Mouse (Mus musculus) embryonic fibroblast, embryonic 13.5 days (primary cell): ENCODE measurements around the gene Galntl5. TPM values are rescaled to one million over a fixed set of nuclear protein-coding genes. Genes with fewer than 3 reads are reported as not detected.

Source experiments
- H3K27ac ChIP-seq: 2 replicates; pipeline ENCODE4 v1.5.1; 2012; ENCODE audit warnings: low read length, control low read depth, inconsistent platforms; ENCODE audit not compliant: insufficient read depth
- H3K4me1 ChIP-seq: 2 replicates; pipeline ENCODE4 v1.6.1; 2011; ENCODE audit warnings: low read length; ENCODE audit not compliant: control insufficient read depth, insufficient read depth
- H3K4me3 ChIP-seq: 2 replicates; pipeline ENCODE4 v1.5.1; 2011; ENCODE audit warnings: mild to moderate bottlenecking, control low read depth, low read length; ENCODE audit not compliant: insufficient read depth
- CTCF ChIP-seq: IDR thresholded peaks from 2 replicates; pipeline ENCODE4 v1.5.1; 2011; ENCODE audit warnings: mild to moderate bottlenecking, control low read depth, low read length, moderate library complexity, borderline replicate concordance; ENCODE audit not compliant: insufficient read depth
- POLR2A ChIP-seq: IDR thresholded peaks from 2 replicates; pipeline ENCODE4 v1.6.1; 2011; ENCODE audit warnings: low read depth, mild to moderate bottlenecking, control low read depth, low read length, moderate library complexity
- polyA plus RNA-seq: library from polyadenylated mRNA; stranded (reverse); fragments of >200 nt; gene quantifications from 2 replicates; pipeline ENCODE4 v1.2.4, GENCODE M21; 2011; ENCODE audit warnings: low read depth; ENCODE audit not compliant: missing spikeins, insufficient read length

Galntl5 gene
- polyA plus RNA-seq: not detected in 2 replicates

DNA sequence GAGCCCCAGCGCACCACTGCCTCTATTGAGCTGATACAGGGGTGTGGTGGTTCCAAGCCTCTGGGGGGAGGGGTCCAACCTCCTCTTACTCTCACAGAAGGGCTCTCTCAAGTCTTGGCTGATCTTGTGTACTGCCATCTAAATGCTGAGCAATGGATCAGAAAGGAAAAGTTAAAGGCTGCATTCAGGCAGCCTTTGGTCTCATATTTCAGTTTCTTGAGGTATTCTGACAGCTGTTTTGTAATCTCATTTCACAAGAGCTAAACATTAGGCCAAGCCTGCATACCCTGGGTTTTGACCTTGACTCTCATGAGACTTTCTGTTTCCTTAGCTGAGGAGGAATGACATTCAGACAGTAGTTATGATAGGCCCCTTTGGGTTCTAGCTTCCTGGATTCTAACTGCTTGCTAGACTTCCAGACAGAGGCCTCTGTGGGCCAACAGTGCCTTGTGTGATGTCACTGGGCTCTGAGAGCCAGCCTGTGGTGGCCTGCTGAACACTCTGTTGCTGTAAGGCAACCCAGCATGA is at the start of gene Galntl5:
Galntl5 (plus strand) TSS at position 457 of the 528 bp plus-strand sequence.
- no peak within 1 kb of the TSS for H3K4me3 ChIP-seq
- TF ChIP-seq CTCF: no peak
- no peak for TF ChIP-seq POLR2A
- no peaks in the 10 kb centered on the region; the same call in 1 of the 2 replicates for H3K4me1 ChIP-seq
- H3K27ac ChIP-seq: no peak within 1 kb of the TSS

- Histone ChIP-seq H3K4me1 (no peaks in the 10 kb centered on the region), H3K4me3 (no peak overlapping the region), H3K27ac (no peak overlapping the region)
- TF ChIP-seq CTCF (no peak), POLR2A (no peak)
Measured at GRCm38 (mm10) chr5:25146705-25147104, 34.6 kb upstream of the Galntl5 start.

GRCm38 (mm10) chr5:25149331-25149965 is 31.8 kb upstream of the Galntl5 start:
- Histone ChIP-seq H3K27ac (no peak overlapping the region), H3K4me1 (no peaks in the 10 kb centered on the region), H3K4me3 (no peak overlapping the region)
- TF ChIP-seq POLR2A (no peak), CTCF (no peak)

GRCm38 (mm10) chr5:25153491-25153890 is 27.8 kb upstream of the Galntl5 start:
- Histone ChIP-seq H3K27ac (no peak overlapping the region), H3K4me1 (no peaks in the 10 kb centered on the region), H3K4me3 (no peak overlapping the region)
- no peak for TF ChIP-seq CTCF
- TF ChIP-seq POLR2A: no peak

DNA sequence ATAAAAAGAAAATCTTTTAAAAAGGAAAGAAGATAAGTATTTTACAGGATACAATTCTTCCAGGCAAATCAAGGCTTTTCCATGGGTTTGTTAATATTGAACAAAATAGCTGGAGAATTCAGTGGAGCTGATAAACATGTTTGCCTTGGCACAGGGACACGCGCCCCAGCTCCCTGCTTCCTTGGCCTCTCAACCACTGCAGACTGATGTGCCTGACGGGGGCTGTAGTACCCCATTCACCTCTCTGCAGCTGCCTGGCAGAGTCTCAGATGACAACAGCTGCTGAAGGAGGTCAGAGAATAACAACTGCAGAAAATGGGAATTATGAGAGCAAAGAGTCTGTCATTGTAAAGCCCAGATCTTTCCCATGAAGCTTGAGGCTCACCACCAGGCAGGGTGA is 27.3 kb upstream of the Galntl5 start:
- TF ChIP-seq CTCF (no peak), POLR2A (no peak)
- Histone ChIP-seq H3K4me1 (no peaks in the 10 kb centered on the region), H3K27ac (no peak overlapping the region), H3K4me3 (no peak overlapping the region)

DNA sequence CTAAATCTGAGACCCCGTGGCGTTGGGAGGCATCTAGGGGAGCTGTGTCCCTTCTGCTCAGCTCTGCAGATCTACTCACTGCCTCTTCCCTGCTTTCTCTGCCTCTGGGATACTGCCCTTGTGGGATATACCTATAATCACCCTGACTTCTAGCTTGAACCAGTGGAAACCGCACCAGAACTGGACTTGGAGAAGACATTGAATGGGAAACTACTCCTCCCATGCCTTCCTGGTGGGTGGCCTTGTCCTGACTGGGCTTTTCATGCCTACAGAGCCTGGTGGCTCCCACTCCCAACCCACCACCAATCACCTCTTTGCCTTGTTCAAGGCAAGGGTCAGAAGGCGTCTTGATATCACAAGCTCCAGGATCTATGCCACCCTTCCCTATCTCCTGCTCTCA is 26.4 kb upstream of the Galntl5 start:
- H3K27ac ChIP-seq: no peak overlapping the region
- no peaks in the 10 kb centered on the region for H3K4me1 ChIP-seq
- H3K4me3 ChIP-seq: no peak overlapping the region
- TF ChIP-seq POLR2A: no peak
- TF ChIP-seq CTCF: no peak

DNA sequence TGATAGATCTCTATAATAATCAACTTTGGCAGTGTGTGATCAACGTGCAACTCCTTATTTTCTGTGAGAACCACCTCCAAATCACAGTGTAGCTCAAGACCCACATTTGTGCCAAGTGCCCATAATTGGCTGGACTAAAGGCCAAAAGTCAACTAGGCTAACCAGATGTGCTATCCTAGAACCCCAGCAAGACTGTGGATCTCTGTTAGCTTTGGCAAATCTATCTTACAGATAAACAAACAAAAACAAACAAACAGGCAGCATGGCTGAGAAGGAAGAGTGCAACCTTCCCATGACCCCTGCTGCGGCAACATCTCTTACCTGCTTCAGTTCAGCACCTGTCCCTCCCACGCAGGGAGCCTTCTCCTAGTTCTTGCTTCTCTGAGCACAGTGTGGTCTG is 25.9 kb upstream of the Galntl5 start:
- H3K4me3 ChIP-seq: no peak overlapping the region
- H3K27ac ChIP-seq: no peak overlapping the region
- TF ChIP-seq POLR2A (no peak), CTCF (no peak)
- H3K4me1 ChIP-seq: no peaks in the 10 kb centered on the region

DNA sequence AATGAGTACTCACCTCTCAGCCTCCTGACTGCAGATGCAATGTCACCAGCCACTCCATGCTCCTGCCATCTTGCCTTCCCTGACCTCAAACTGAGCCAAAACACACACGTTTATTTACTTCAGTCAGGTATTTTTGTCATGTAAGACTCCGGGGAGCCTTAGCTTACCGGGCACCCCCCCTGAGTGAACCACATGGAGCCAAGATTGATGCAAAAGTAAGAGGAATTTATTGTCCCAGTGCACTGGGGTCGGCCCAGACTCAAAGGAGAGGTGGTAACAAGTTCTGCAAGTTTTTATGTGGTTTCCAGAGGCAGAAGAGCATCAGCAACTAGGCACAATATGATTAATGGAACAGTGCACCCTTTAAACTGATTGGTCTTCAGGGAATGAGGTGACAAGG is 24.1 kb upstream of the Galntl5 start:
- no peak overlapping the region for H3K27ac ChIP-seq
- no peaks in the 10 kb centered on the region for H3K4me1 ChIP-seq
- TF ChIP-seq CTCF (no peak), POLR2A (no peak)
- H3K4me3 ChIP-seq: no peak overlapping the region

DNA sequence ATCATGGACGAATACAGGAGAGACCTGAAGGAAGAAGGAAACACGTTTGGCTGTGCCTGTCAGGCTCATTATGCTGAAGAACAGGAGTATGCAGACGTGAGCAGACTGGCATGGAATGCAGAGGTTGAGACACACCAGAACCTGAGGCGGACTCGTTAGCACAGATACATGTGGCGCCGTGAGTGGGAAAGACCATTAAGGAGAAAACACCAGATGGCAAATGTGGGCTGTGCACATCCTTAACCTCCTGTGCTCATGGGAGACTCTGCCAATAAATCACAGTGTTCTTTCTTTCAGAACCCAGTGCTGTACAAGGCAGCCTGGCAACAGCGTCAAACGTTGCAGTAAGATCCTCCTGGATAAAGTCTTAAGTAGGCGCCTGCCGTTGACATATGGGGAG is 20.7 kb upstream of the Galntl5 start:
- Histone ChIP-seq H3K4me3 (no peak overlapping the region), H3K27ac (no peak overlapping the region), H3K4me1 (no peaks in the 10 kb centered on the region)
- TF ChIP-seq POLR2A (no peak), CTCF (no peak)

- TF ChIP-seq CTCF: no peak
- no peak for TF ChIP-seq POLR2A
Measured at GRCm38 (mm10) chr5:25162981-25163380, 18.3 kb upstream of the Galntl5 start.

More at GRCm38 (mm10) chr5:25162981-25163380, 18.3 kb upstream of the Galntl5 start:
- no peaks in the 10 kb centered on the region for H3K4me1 ChIP-seq
- no peak overlapping the region for H3K4me3 ChIP-seq
- H3K27ac ChIP-seq: no peak overlapping the region
